Mouse (Mus musculus) layer of hippocampus, postnatal 14 days (tissue): ENCODE results near the gene Gclm. TPM values are rescaled to one million over a fixed set of nuclear protein-coding genes. Genes with fewer than 3 reads are reported as not detected.

Experiments
- DNase-seq, 2 experiments: peaks; one replicate each; pipeline ENCODE4 v3.0.0; 2021 to 2022; ENCODE audit warnings: low spot score in 2 of 2, mixed read lengths in 1 of 2
- total RNA-seq, 2 experiments: library from RNA; stranded (reverse); gene quantifications; 2 replicates each; pipeline ENCODE4 v1.2.3; 2021

The Gclm gene
- total RNA-seq, 2 experiments from 2014 or later: 56.9 to 58.0 TPM

DNA sequence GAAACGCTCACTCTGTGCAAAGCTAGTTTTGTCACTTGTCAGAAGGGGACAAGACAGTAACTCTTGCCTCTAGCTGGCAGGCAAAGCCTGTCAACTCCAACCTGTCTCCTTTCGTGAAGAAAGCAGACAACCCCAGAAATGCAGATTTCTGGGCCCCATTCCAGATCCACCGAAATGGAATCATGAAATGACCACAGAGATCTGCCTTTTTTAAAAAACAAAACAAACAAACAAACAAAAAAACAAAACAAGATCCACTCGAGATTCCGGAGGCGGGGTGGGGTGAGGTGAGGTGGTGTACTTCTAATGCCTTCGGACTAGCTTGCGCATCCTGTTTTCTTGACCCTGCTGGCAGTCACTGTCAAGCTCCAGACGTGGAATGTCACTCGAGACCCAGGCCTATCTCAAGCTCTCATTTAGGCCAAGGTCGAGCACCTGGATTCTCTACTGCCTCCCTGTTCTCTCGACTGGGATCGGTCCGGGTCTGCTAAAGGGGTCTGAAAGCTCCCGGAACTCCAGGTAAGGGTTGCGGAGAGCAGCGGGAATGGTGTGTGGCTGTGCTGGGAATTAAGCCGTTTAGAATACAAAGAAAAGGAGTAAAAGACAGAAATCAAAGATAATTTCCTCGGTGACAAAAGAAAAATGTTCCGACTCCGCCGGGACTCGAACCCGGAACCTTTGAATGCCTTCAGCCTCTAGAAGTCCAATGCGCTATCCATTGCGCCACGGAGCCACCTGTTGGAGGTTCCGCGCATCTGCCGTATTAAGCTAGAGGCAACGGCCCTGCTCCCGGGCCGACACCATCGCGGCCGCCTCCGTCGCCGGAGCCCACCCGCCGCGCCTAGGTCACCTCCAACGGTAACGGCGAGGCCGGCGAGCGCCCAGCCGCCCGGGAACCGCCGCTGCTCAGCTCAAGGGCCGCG, 47.2 kb downstream of the Gclm start:
- DNase-seq: peak; percentile 90 to 91

GRCm38 (mm10) chr3:122293223-122293953, 48.0 kb downstream of the Gclm start:
- DNase-seq: no peak

- peak; percentile 95 to 96 for DNase-seq
Observed at GRCm38 (mm10) chr3:122293954-122294850, 48.8 kb downstream of the Gclm start, which contains the start of gene Bcar3. Gene Bcar3 (plus strand): TSS chr3:122294136.

GRCm38 (mm10) chr3:122295511-122295910, 50.2 kb downstream of the Gclm start:
- no peak for DNase-seq

DNA sequence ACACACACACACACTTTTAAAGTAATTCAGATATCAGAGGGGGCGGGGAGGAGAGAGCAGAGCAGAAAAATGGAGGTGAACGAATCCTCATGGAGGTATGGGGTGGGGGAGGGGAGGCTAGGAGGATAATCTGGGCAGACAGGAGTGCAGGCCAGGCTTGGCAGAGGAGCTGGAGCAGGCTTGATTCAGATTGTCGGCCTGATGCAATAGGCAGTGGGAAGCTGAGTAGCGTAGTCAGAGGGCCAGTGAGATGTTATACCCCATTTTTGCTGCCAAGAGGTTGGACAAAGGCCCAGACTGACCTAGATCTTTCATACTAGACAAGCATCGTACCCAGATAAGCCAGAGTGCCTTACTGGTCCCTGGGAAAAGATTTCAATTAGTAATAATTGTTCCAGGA, 51.6 kb downstream of the Gclm start:
- DNase-seq: no peak

- peak; percentile 61 to 71 for DNase-seq
Observed at GRCm38 (mm10) chr3:122300983-122301919, 55.9 kb downstream of the Gclm start.

DNA sequence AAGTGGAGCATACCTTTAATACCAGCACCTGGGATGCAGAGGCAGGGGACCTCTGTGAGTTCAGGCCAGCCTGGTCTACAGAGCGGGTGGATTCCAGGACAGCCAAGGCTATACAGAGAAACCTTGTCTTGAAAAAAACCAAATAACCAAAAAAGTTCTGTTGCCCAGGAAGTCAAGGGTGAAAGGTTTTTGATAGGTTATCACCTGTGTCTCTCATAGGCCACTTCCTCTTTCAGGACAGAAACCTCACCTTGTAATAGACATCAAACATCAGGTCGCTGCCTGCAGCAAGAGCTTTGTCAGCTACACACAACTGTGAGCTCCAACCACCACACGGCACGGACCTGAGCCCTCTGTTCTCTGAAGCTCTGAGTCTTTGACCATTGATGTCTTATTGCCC, 59.2 kb downstream of the Gclm start:
- no peak for DNase-seq

DNA sequence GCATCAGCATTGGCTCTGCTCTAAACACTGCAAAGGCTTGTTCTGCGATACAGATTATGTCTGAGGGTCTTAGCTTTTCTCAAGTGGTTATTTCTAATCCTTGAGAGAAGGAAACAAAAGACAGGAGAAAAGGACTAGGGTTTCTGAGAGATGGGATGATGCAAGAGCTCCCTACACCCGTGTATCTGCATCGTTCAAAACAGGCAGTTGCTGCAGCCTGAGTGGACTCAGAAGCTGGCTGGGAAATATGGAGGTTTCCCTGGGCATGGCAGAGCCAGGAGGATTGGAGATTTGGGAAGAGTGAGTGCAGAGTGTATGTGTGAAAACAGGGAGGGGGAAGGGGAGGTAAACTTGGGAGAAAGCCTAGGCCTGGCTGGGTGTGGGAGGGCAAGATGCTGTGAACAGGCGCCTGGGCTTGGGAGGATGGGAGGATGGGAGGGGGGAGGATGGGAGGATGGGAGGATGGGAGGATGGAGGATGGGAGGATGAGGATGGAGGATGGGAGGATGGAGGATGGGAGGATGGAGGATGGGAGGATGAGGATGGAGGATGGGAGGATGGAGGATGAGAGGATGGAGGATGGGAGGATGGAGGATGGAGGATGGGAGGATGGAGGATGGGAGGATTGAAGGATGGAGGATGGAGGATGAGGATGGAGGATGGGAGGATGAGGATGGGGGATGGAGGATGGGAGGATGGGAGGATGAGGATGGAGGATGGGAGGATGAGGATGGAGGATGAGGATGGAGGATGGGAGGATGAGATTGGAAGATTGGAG, 62.7 kb downstream of the Gclm start:
- no peak for DNase-seq

GRCm38 (mm10) chr3:122308981-122309380, 63.6 kb downstream of the Gclm start:
- DNase-seq: no peak

DNA sequence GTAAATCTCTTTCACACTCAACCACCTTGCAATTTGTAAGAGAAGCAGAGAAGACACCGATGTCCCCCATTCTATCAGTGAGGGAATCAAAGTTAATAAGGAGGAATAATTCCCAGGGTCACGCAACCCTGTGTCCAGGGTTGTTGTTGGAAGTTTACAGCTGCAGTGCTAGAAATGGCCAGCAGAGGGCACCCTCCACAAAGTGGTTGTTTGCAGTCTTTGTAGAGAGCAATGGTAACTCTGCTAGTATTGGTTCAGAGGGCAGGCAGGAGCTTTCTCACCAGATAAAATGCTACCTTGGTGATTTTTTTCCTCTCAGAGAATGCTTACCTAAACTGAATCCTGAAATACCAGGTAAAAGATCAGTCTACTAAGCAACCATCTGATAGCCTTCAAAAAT, 66.7 kb downstream of the Gclm start:
- peak; percentile 79 to 81 for DNase-seq

DNA sequence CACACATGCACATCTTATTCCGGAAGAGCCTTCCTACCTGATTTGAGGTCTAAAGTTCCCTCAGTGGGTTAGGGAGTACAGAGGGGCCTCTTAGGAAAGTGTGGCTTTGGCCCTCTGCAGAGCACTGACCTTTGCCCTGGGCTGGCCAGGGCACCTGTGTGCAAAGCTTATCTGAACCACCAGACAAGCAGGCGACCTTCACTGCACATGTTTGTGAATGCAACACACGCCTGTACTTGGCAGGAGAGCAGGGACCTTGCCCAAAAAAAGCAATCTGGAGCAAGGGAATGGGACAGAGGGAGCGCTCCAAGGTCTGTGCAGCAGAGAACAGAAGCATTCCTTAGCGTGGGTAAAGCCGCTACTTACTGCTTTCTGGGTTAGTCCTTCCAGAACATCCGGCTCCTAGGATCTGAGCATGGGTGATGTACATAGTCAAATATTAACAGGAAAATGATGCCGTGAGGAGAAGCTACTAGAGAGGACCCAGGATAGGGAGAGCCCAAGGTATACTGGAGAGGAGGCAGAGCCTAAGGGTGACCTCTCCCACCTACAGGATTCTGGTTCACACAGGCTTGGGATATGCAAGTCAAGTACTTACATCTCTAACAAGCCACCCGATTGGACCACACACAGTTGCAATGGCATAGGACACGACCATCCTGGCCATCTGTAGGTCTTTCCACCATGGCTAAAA, 67.7 kb downstream of the Gclm start:
- peak in 1 of 2 experiments; percentile 46 for DNase-seq

DNA sequence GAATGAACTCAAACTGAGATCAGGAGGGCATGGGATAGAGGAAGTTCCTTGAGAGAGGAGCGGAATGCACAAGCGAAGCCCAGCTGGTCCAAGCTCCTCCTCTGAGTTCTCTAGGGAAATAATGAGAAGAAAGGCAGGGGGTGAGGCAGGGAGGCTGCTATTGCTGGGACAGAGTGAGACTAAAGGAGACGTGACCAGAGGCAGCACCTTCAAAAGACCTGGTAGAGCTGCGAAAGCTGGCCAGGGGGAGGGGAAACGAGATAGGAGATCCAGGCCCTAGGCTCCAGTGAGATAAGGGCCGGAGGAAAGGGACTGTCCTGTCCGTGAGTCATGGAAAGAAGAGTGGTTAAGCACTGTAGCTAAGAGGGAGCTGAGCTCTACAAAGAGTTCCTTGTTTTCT, 68.6 kb downstream of the Gclm start:
- DNase-seq: no peak

DNA sequence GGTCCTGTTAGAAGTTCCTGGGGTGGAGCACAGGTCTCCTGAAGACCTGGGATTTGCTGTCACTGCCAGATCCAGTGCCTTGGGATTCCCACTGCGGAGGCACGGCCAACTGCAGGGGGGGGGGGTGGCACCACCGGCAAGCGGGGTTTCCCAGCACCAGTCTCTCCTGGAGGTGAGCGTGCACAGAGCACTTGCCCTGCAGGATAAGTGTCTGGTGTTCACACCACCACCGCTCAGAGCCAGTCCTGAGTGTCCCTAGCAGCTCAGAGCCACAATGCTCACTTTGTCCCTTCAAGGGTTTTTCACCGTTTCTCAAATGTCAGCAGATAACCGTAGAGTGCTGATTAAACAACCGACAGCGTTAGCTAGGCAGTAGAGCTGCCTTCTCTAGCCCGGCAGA, 71.3 kb downstream of the Gclm start:
- DNase-seq: no peak

- DNase-seq: no peak
Observed at GRCm38 (mm10) chr3:122317339-122317738, 72.0 kb downstream of the Gclm start.
